Mouse (Mus musculus) kidney, adult 2 months (tissue): ENCODE measurements around the gene H2-Oa.

ENCODE experiments used
- CTCF ChIP-seq: fragments of 200-500 bp; conservative IDR thresholded peaks from 2 replicates; pipeline ENCODE4 v1.5.1; 2011; ENCODE audit warnings: low read depth, mild to moderate bottlenecking, control low read depth, low read length, moderate library complexity, mixed read lengths; ENCODE audit not compliant: insufficient read depth, insufficient read length
- POLR2A ChIP-seq: fragments of 200-500 bp; IDR thresholded peaks from one replicate; pipeline ENCODE4 v1.6.1; 2011; ENCODE audit warnings: low read depth, low read length, control low read depth

GRCm38 (mm10) chr17:34118113-34118872 is 26.2 kb downstream of the H2-Oa start:
- TF ChIP-seq CTCF (no peak), POLR2A (no peak)
